Mouse (Mus musculus) hindbrain, embryonic 15.5 days (tissue): Measurements from ENCODE around the gene Sult4a1. TPM values are rescaled to one million over a fixed set of nuclear protein-coding genes. Genes with fewer than 3 reads are reported as not detected.
"Not testable (repeated sequence)": the region's sequence is repeated elsewhere in the genome, so short reads cannot be mapped to it uniquely, and the experiment has no call there.

Experiments used
- ATAC-seq: fragments of 200-750 bp; cut with Nextera tagmentation; 2 replicates; pipeline ENCODE4 v1.8.0; 2017; ENCODE audit warnings: low read depth, moderate number of reproducible peaks, moderate TSS enrichment; ENCODE audit not compliant: low FRiP score
- H3K27ac ChIP-seq: fragments of 300-500 bp; sonication (generic); replicated peaks from 2 replicates; pipeline ENCODE4 v1.5.1; 2015; ENCODE audit warnings: mild to moderate bottlenecking, inconsistent platforms
- H3K27me3 ChIP-seq: fragments of 300-500 bp; sonication (generic); 2 replicates; pipeline ENCODE4 v1.6.1; 2015; ENCODE audit warnings: control low read depth, inconsistent platforms
- H3K36me3 ChIP-seq: fragments of 300-500 bp; sonication (generic); 2 replicates; pipeline ENCODE4 v1.6.1; 2015; ENCODE audit warnings: control low read depth, inconsistent platforms
- H3K4me1 ChIP-seq: fragments of 300-500 bp; sonication (generic); replicated peaks from 2 replicates; pipeline ENCODE4 v1.6.1; 2015; ENCODE audit warnings: control low read depth, inconsistent platforms
- H3K4me2 ChIP-seq: fragments of 300-500 bp; sonication (generic); 2 replicates; pipeline ENCODE4 v1.6.1; 2015; ENCODE audit warnings: moderate library complexity, mild to moderate bottlenecking, inconsistent platforms
- H3K4me3 ChIP-seq: fragments of 300-500 bp; sonication (generic); 2 replicates; pipeline ENCODE4 v1.5.1; 2015; ENCODE audit warnings: mild to moderate bottlenecking, inconsistent platforms
- H3K9ac ChIP-seq: fragments of 300-500 bp; sonication (generic); 2 replicates; pipeline ENCODE4 v1.6.1; 2015; ENCODE audit warnings: inconsistent platforms
- H3K9me3 ChIP-seq: fragments of 300-500 bp; sonication (generic); 2 replicates; pipeline ENCODE4 v1.6.1; 2016; ENCODE audit warnings: control low read depth, inconsistent platforms
- WGBS: fragments of 180-500 bp; shearing (Covaris S2); methylation state at CpG from one replicate; pipeline ENCODE4 v1.1.7; 2015; 5-methylcytosine and 5-hydroxymethylcytosine counted together
- polyA plus RNA-seq: library from polyadenylated mRNA; unstranded; fragments of >200 nt; fragmentation: Nextera tagmentation; extraction: Ambion mirVana; gene quantifications from 2 replicates; pipeline ENCODE4 v1.2.1, GENCODE M21; 2015

Gene Sult4a1
- polyA plus RNA-seq, 1 experiment from 2014 or later: 120 TPM

DNA sequence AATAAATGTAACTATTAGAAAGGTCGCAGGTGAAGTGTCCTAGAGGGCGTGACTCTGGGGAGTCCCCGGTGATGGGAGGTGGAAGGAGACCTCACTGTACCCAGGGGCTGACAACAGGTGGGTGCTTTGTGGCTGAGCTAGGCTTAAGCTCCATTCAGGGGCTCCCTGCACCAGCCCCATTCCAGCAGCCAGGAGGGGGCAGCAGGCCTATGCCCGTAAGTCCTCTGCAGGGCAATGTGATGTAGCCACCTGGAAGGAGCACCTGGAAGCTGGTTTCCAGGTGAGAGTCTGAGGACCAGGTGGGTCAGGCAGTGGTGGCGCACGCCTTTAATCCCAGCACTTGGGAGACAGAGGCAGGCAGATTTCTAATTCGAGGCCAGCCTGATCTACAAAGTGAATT is 18.5 kb upstream of the Sult4a1 start:
- Histone ChIP-seq H3K4me3 (no peak overlapping the region), H3K9me3 (no peaks in the 10 kb centered on the region), H3K9ac (no peak overlapping the region), H3K27ac (no peak overlapping the region), H3K4me2 (no peak overlapping the region), H3K4me1 (no peaks in the 10 kb centered on the region), H3K27me3 (no peaks in the 10 kb centered on the region), H3K36me3 (no peaks in the 10 kb centered on the region)
- WGBS: 65% methylated on average over 7 of the region's 7 CpGs
- no peak for ATAC-seq

DNA sequence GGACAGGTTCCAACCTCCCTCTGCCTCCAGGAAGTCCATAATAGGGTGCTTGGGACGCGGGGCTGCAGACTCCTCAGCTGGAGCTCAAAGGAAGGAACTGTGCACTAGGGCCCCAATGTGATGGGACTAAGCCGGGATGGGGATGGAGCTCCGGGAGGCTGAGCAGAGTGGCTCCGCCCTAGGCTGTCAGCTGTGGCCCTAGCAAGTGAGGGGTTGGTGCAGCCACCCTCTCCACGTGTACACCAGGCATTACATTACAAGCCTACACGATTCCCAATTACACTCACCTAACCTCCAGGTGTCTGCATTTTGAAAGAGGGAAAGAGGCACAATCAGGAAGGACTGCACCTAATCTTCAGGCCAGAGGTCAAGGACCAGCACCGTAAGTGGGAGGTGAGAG is 17.5 kb upstream of the Sult4a1 start, which contains the start of gene Pnpla5:
Gene Pnpla5 (minus strand): TSS at position 101 of the 400 bp plus-strand sequence.
- no peak within 1 kb of the TSS for H3K4me3 ChIP-seq
- no peaks in the 10 kb centered on the region for H3K9me3 ChIP-seq
- no peak within 1 kb of the TSS for H3K27ac ChIP-seq
- no peaks in the 10 kb centered on the region for H3K27me3 ChIP-seq
- no peak within 1 kb of the TSS for H3K4me2 ChIP-seq
- H3K36me3 ChIP-seq: no peaks in the 10 kb centered on the region
- WGBS: 83% methylated on average over 8 of the region's 8 CpGs
- no peak within 1 kb of the TSS for H3K9ac ChIP-seq
- H3K4me1 ChIP-seq: no peaks in the 10 kb centered on the region
- no peak for ATAC-seq

DNA sequence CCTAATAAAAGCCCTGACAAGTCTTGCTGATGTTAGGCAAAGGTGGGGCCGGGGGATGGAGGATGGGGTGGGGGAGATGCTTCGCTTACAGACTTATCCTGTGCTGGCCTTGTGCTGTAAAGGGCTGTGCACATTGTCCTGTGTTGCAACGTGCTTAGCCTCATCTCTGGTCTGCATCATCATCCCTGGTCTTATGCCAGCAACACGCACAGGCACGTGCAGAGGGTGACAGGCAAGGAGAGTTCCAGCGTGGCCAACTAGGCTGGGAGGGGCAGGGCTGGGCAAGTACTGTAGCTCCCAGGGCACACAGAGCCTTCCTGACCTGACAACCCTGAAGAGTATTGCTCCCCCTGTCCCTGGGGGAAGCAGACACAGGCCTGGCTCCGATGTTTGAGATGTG is 15.5 kb upstream of the Sult4a1 start:
- Histone ChIP-seq H3K4me1 (no peaks in the 10 kb centered on the region), H3K27me3 (no peaks in the 10 kb centered on the region), H3K9me3 (no peaks in the 10 kb centered on the region), H3K27ac (no peak overlapping the region), H3K9ac (no peak overlapping the region), H3K4me3 (no peak overlapping the region), H3K4me2 (no peak overlapping the region), H3K36me3 (no peaks in the 10 kb centered on the region)
- 75% methylated on average over 7 of the region's 7 CpGs for WGBS
- no peak for ATAC-seq

DNA sequence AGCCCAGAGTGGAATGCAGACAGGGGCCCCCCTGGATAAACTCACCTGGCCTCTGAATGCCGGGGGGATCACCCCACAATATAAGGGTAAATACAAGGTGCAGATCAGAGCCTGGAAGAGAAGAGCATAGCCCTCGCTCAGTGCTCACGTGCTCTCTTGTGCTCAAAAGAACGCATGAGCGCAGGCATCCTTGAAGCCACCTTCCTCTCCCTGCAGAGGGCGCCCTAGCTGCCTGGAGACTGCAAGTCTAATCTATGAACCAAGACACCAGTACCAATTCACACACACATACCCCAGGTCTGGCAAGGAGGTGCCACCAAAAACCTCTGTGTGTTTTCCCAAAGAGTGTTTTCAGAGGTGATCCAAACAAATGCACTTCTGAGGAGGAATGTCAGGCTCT is 15.1 kb upstream of the Sult4a1 start:
- Histone ChIP-seq H3K4me2 (no peak overlapping the region), H3K4me3 (no peak overlapping the region), H3K27ac (no peak overlapping the region), H3K4me1 (no peaks in the 10 kb centered on the region), H3K27me3 (no peaks in the 10 kb centered on the region), H3K36me3 (no peaks in the 10 kb centered on the region), H3K9ac (no peak overlapping the region), H3K9me3 (no peaks in the 10 kb centered on the region)
- ATAC-seq: no peak
- 30% methylated on average over 6 of the region's 6 CpGs for WGBS

DNA sequence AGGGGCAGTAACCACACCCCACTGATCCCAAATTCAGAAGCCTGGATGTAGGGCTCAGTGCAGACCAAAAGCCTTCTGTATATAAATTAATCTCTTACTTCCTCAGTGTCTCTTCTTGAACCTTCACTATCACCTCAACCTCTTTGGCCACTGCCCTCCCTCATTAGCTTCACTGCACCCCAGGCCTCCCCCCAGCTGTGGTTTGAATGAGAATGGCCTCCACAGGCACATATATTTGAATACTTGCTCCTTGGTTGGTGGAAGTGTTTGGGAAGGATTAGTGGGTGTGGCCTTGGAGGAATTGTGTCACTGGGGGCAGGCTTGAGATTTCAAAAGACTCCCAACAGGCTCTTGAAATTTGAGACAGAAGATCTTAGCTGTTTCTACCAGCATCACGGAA is 10.9 kb upstream of the Sult4a1 start:
- Histone ChIP-seq H3K9me3 (no peaks in the 10 kb centered on the region), H3K9ac (no peak overlapping the region), H3K4me2 (no peak overlapping the region), H3K27me3 (no peaks in the 10 kb centered on the region), H3K4me3 (no peak overlapping the region), H3K36me3 (no peaks in the 10 kb centered on the region), H3K4me1 (no peaks in the 10 kb centered on the region), H3K27ac (no peak overlapping the region)
- WGBS: 94% methylated on average over 1 of the region's 1 CpGs
- ATAC-seq: no peak

DNA sequence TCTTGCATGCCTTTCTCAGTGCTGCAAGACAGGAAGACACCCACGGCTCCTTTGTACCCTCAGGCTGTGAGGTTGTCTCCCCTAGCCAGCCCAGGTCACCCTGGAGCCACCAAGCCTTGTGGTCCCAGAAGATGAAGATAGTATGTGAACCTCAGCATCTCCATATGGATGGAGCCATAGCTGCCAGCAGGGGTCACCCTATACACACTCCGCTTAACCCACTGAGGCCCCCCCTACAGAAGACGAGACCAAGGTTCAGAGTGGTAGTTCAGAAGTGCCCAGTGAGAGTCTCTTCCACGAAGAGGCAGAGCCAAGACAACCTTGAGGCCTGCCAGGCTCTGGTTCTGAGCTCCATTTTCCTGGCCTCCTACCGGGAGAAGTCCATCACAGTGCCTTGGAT is 10.2 kb upstream of the Sult4a1 start:
- H3K36me3 ChIP-seq: no peaks in the 10 kb centered on the region
- H3K9ac ChIP-seq: no peak overlapping the region
- H3K27ac ChIP-seq: no peak overlapping the region
- 57% methylated on average over 5 of the region's 5 CpGs for WGBS
- no peaks in the 10 kb centered on the region for H3K9me3 ChIP-seq
- H3K4me2 ChIP-seq: no peak overlapping the region
- H3K27me3 ChIP-seq: no peaks in the 10 kb centered on the region
- no peak for ATAC-seq
- no peaks in the 10 kb centered on the region for H3K4me1 ChIP-seq
- no peak overlapping the region for H3K4me3 ChIP-seq

DNA sequence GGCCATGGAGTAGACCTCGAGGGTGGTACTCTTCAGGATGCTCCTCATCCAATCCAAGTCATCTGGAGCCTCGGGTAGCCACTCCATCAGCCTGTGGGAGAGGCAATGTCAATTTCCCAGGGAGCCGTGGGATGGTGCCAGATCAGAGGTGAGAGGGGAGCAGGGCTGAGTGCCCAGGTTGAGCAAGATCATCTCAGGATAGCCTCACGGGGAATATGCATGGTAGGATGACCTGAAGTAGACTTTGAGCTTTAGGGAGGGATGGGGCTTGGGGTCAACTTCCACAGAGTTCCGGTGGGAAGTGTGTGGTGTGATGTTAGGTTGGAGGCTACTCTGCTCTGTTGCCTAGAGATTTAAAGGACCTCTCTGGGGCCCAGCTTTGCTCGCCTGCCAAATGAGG is 8.3 kb upstream of the Sult4a1 start:
- 85% methylated on average over 6 of the region's 6 CpGs for WGBS

DNA sequence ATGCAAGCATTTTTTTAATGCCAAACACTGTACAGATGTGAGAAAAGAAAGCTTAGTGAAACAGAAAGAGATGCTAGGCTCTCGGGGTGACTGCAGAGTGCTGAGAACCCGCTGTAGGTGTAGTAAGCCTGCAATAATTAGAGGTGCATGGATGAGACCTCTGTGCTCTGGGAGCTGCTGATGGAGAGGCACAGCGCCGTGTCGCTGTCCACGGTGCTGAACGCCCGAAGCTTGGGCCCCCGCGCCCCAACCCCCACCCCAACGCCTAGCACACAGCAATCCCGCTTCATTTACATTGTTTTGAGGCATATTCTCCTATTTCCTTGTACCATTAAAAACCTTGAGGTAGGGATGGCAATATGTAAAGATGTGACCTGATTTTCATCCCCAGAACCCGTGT is 3.3 kb upstream of the Sult4a1 start:
- no peak for ATAC-seq
- H3K27ac ChIP-seq: no peak overlapping the region
- H3K36me3 ChIP-seq: no peaks in the 10 kb centered on the region
- WGBS: 8% methylated on average over 13 of the region's 13 CpGs
- no peak overlapping the region for H3K4me3 ChIP-seq
- H3K4me1 ChIP-seq: peaks cover 25% of the 10 kb centered on the region
- 0 out of 2 replicates have a peak, but pooled peaks cover 4% of the 10 kb centered on the region for H3K27me3 ChIP-seq
- H3K4me2 ChIP-seq: no peak overlapping the region
- no peak overlapping the region for H3K9ac ChIP-seq
- no peaks in the 10 kb centered on the region for H3K9me3 ChIP-seq

More for the DNA sequence above, 8.3 kb upstream of the Sult4a1 start:
- no peaks in the 10 kb centered on the region for H3K36me3 ChIP-seq
- no peak overlapping the region for H3K4me3 ChIP-seq
- no peak for ATAC-seq
- H3K4me2 ChIP-seq: no peak overlapping the region
- H3K27ac ChIP-seq: no peak overlapping the region
- H3K27me3 ChIP-seq: no peaks in the 10 kb centered on the region
- H3K9me3 ChIP-seq: no peaks in the 10 kb centered on the region
- no peak overlapping the region for H3K9ac ChIP-seq
- no peaks in the 10 kb centered on the region for H3K4me1 ChIP-seq

DNA sequence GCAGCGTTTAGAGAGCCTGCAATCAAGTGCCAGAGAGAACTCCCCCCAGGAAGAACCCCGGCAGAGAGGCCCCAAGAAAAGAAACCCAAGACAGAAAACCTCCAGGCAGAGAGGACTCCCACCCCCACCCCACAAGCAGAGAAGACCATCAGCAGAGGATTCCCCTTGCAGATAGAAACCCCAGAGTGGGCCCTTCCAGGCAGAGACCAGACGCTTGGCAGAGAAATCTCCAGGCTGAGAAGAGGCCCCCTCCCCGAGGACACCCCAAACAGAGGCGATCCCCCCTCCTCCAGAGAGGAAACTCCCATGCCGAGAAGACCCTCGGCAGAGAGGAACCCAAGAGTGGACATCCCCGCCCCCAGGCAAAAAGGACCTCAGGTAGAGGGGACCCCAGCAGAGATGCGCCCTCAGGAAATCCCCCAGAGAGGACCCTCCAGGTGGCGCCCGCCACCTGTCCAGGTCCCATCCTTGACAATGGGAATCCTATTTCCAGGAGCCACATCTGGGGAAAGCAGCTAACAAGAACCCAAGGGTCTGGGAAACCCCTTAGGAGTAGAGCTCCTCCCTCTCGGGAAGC is 458 bp upstream of the Sult4a1 start:
- Histone ChIP-seq H3K4me3 (peak overlapping the region; percentile 79), H3K4me1 (peaks cover 42% of the 10 kb centered on the region), H3K27ac (peak overlapping the region; percentile 60), H3K9ac (peak overlapping the region; percentile 74), H3K4me2 (peak overlapping the region; percentile 60), H3K27me3 (0 out of 2 replicates have a peak, but pooled peaks cover 4% of the 10 kb centered on the region), H3K9me3 (no peaks in the 10 kb centered on the region), H3K36me3 (no peaks in the 10 kb centered on the region)
- WGBS: 12% methylated on average over 12 of the region's 12 CpGs
- peak; percentile 31; the same call in 1 of the 2 replicates for ATAC-seq

DNA sequence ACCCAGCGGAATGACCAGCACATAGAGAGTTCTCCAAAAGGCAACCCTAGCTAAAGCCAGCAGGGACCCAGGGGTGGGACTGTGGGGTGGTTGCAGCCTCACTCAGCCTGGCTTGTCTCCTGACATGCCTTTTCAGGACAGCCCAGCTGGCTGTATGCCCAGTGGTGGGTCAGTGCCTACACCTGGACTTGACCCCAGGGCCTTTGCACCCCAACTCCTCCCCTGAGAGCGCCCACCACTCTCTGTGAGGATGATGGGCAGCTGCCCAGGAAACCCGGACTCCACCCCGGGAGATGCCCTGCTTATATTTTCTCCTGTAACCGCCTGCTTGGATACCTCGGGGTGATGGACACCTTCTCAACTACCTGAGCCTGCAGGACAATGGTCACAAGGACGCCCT is 928 bp downstream of the Sult4a1 start:
- peak overlapping the region; percentile 79 for H3K4me3 ChIP-seq
- H3K9ac ChIP-seq: peak overlapping the region; percentile 74
- 84% methylated on average over 7 of the region's 7 CpGs for WGBS
- H3K4me2 ChIP-seq: peak overlapping the region; percentile 60
- H3K27me3 ChIP-seq: 0 out of 2 replicates have a peak, but pooled peaks cover 4% of the 10 kb centered on the region
- no peaks in the 10 kb centered on the region for H3K9me3 ChIP-seq
- ATAC-seq: no peak
- peaks cover 42% of the 10 kb centered on the region for H3K4me1 ChIP-seq
- no peaks in the 10 kb centered on the region for H3K36me3 ChIP-seq
- H3K27ac ChIP-seq: no peak overlapping the region

DNA sequence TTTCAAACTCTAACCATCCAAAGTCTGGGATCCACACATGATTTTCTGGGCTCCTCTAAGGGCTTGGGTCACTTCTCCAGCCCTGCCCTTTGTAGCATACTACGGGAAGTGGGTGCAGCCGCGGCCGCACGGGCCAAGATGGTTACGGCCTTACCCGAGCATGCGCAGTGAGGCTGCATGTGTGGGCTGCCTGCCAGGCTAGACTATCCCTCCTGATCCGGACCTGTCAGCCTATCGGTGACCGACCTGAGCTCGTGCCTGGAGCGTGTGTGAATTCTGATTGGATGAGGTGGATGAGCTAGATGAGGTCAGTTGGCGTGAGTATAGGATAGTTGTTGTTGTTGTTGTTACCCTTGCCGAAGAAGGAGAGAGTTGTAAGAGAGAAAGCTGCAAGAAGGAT is 8.0 kb downstream of the Sult4a1 start:
- not testable (repeated sequence) for H3K27me3 ChIP-seq, H3K9ac ChIP-seq, H3K36me3 ChIP-seq, H3K4me3 ChIP-seq, H3K4me2 ChIP-seq, H3K27ac ChIP-seq, H3K9me3 ChIP-seq, ATAC-seq
- WGBS: 89% methylated on average over 15 of the region's 15 CpGs
- peaks cover 14% of the 10 kb centered on the region; the same call in 1 of the 2 replicates for H3K4me1 ChIP-seq

DNA sequence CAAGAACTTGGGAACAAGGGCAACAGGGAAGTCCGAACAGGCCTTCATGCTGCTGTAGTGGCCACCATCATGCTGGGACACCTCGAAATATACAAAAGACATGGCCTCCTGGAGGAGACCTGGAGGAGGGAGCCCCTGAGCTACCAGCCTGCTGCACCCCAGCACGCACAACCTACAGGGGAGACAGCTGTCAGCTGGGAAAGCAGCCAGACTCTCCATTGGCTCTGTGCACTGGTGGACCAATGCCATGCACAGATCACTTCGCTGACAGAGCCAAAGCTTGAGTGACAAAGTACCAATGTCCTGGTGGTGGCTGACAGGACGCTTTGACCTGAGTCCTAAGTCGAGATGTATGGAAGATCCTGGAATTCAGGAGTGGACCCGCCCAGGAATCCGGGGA is 9.5 kb downstream of the Sult4a1 start:
- no peaks in the 10 kb centered on the region for H3K27me3 ChIP-seq
- H3K4me1 ChIP-seq: peaks cover 10% of the 10 kb centered on the region; the same call in 1 of the 2 replicates
- ATAC-seq: no peak
- WGBS: 77% methylated on average over 8 of the region's 8 CpGs
- no peaks in the 10 kb centered on the region for H3K9me3 ChIP-seq
- 0 out of 2 replicates have a peak overlapping the region, but pooled peaks have one; percentile 6 for H3K27ac ChIP-seq
- no peak overlapping the region for H3K4me3 ChIP-seq
- no peak overlapping the region for H3K4me2 ChIP-seq
- peaks cover 6% of the 10 kb centered on the region; the same call in 1 of the 2 replicates for H3K36me3 ChIP-seq
- H3K9ac ChIP-seq: no peak overlapping the region

DNA sequence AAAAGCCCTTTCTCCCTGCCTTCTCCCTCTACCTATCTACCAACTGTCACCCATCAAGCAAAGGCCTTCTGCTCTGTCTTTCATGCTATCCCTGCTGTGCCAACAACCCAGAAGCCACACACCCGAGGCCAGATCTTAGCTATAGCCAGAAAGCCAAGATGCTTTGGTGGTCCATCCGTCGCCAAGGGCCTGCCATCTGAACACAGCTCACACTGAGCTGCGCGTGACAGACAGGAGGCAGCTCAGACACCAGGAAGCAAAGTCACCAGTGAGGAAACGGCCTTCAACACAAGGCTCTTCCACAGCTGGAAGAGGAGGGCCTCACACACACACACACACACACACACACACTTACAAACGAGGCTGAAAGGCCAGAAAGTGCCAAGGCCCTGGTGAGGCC is 10.6 kb downstream of the Sult4a1 start:
- no peak overlapping the region for H3K4me2 ChIP-seq
- WGBS: 58% methylated on average over 7 of the region's 7 CpGs
- no peak overlapping the region for H3K27ac ChIP-seq
- H3K9me3 ChIP-seq: no peaks in the 10 kb centered on the region
- no peak overlapping the region for H3K4me3 ChIP-seq
- H3K27me3 ChIP-seq: no peaks in the 10 kb centered on the region
- H3K4me1 ChIP-seq: peaks cover 10% of the 10 kb centered on the region; the same call in 1 of the 2 replicates
- H3K36me3 ChIP-seq: peaks cover 8% of the 10 kb centered on the region; the same call in 1 of the 2 replicates
- H3K9ac ChIP-seq: no peak overlapping the region
- ATAC-seq: no peak
